Mouse (Mus musculus): ENCODE measurements around the gene Fbln7.

The Fbln7 gene

DNA sequence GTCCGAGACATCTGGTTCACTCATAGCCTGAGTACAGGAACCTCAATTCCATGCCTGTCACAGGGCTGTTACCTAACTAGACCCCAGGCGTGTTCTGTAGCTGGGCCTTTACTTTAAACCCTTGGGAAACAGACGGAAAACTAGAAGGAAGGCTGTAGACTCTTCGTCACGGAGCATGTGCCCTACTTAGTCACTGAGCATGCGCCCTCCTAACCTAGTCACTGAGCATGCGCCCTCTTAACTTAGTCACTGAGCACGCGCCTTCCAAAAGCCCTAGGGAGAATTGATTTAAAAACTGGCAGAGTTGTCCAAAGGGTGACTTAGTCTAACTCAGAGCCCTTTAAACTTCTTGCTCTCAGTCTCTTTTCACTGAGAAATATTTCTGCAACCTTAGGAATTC lies at the start of gene Fbln7:
Fbln7 (plus strand) TSS at position 346 of the 400 bp plus-strand sequence.
- DNase-seq (ENCODE audit: low spot score in 2 of 2), result no peak

DNA sequence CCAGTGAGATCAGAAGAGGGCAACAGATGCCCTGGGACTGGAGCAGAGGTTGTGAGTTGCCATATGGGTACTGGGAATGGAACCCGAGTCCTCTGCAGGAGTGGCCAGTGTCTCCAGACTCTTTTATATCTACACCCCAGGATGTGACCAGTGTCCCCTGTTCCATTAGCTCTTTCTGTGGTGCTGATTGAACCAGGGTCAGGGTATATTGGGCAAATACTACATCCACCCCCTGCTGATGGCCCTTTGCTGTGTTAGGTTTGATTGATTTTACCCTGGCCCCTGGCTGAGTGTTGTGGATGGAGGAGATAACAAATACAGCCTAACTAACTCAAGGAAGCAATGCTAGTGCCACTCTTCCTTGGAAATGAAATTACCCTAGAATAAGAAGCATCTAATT lies 46.5 kb upstream of the Fbln7 start:
- DNase-seq (ENCODE audit: low spot score in 2 of 2), result peak in 1 of 2 experiments; percentile 28

DNA sequence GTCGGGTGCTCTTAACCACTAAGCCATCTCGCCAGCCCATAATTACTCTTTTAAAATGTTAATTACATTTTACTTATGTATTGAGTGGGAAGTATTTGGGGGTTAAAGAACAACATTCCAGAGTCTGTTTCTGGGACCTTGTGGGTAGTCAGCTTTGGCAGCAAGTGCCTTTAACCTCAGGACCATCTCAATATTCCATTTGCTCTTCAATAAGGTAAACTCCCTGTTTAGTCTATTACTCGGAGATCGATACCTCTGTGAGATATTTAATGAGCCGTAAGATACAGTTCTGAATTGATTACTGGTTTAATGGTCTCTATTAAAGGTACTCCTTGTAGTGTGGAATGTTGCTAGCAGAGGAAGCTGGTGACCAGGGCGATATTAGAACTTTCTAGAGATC lies 45.9 kb upstream of the Fbln7 start:
- DNase-seq (ENCODE audit: low spot score in 2 of 2), result no peak

DNA sequence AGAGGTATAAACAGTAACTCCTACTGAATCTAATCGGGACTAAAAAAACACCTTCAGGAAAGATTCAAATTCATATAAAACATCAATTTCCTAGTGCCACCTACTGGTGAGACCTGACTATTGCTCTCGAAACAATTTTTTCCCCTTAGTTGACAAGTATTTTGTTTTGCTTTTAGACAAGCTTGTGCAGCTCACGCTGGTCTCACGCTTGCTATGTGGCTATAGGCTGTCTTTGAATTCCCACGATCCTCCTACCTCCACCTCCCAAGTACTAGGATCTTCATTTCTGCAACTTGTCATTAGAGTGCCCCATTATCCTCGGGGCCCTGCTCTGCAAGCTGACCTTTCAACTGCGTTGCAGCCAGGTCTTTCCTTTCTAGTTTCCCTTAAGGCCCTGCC lies 45.4 kb upstream of the Fbln7 start:
- peak in 1 of 2 experiments; percentile 79 for DNase-seq (ENCODE audit: low spot score in 2 of 2)

DNA sequence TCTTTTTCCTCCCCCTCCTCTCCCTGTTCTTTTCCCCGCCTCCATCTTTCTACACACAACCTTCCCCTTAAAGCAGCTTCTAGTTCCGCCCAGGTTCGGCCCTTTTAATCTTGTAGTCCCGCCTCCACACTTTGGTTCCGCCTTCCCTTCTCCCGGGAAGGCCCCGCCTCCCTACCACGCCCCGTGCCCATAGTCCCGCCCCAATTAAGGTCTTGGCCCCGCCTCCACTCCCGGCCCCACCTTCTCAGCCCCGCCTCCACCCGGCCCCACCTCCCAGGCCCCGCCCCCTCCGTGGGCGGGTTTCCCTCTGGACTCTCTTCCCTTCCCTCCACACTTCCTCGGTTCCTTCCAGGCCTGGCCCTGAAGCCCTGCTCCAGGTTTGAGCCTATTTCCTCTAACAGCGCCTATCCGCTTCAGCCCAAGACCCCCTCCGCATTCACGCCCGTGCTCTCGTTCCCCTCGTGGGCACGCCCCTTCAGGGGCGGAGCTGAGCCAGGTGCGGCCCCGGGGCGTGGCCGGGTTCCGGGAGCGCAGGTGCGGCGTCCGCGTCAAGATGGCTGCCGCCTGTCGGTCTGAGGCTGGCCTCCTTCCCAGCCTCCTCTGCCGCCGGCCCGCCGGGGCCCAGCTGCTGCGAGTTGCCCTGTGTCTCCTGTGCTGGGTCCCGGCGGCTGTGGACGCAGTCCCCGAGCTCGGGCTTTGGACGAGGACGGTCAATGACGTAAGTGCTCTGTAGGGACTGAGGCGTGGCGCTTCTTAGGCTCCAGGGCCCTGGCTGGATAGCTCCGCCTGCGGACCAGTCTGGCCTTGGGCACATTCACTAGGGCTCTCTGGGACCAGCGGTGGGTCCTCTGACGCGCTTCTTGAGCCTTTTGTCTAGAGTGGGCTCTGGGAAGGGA lies 44.7 kb upstream of the Fbln7 start, which contains the start of gene Tmem87b:
Tmem87b (plus strand) TSS at position 333 of the 896 bp plus-strand sequence.
- DNase-seq (ENCODE audit: low spot score in 2 of 2), result peak; percentile 97 to 98

DNA sequence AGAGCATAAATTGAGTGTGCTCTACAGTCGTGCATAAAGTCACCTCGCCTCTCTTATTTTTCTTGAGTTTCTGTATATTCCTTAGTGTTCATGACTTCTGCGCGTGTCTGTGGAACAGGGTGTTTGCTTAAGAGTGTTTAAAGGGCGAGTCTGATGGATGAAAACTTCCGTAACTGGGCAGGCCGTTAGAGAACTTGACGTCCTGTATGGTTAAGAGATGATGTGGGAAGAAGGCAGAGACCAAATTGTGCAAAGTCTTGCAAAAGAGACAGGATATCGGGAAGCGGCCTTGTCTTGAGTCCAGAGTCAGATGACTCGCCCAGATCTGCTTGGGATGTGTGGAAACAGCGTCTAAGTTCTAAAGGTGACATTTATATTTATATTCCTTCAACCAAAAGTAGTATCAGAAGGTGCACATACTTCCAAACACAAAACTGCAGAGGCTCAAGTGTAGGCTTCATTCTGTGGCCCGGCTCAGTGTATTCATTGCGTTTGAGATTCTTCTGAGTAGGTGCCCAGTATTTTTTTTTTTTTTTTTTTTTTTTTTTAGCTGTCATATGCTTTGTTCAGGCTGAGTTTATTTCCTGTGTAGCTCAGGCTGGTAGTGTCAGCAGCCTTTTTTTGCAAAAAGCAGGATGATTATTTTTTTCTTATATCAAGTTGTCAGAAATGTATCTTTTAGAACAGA lies 43.7 kb upstream of the Fbln7 start:
- DNase-seq (ENCODE audit: low spot score in 2 of 2), result peak in 1 of 2 experiments; percentile 31

DNA sequence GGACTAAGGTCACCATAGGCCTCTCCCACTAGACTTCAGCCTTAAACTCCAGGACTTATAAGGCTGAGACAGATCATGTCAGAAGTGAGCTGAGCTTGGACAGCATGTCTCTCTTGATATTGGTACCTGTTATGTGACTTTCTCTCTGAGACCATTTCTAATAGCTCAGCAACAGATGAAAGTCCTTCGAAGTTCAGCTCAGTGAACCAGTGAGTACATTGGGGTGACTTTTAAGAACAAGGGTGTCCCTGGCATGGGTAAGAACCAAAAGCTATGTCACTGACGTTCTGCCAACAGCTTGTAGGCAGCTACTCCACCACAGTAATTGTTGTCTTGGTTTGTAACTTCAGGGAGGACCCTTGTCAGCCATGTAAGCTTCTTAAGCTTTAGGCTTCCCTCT lies 42.1 kb upstream of the Fbln7 start:
- no peak for DNase-seq (ENCODE audit: low spot score in 2 of 2)

DNA sequence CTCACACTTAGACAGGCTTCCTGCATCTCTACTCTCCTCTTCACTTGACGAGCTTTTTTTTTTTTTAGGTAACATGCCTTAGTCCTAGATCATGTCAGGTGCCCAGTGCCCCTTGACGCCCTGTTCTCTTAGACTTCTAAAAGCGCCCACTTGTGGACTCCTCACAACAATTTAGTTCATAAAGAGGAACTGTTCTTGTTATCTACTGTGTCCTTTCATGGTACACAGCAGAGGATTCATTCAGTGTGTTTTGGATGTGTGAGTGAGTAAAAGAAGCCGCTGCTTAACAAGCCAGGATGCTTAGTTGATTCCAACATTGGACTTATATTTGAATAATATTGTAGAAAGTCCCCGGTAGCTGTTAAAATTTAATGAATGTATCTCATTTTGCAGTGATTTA lies 38.9 kb upstream of the Fbln7 start:
- DNase-seq (ENCODE audit: low spot score in 2 of 2), result no peak

DNA sequence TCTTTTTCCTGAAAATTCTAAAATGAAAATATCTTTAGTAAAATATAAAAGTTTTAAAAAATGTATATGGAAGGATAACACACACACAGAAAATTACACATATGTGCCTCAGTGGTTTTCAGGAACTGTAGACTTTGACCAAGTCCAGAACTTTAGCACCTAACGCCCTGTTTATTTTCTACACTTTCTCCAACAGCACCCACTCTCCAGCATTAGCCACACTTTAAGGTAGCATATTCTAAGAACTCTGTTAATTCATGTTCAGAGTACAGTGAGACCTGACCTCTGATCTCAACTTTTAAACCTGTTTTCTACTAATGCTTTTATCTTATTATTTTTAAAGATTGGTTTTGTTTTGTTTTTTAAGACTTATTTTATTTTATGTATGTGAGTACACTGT lies 35.0 kb upstream of the Fbln7 start:
- DNase-seq (ENCODE audit: low spot score in 2 of 2), result no peak

DNA sequence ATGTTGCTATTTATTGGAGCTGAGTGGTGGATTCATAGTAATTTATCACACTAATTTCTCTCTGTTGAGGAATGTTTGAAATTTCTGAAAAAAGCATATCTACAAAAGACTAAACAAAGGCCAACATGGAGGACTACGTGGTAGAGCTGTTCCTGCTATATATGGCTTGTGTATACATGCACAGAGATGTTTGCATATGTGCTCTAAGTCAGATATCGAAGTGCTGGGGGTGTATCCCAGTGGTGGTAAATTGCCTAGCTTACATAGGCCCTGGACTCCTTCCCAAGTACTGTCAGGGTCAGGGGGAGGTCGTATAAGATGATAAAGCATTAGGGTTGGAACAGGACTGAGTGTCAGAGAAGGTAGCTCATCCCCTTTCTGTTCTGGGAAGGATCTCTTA lies 30.2 kb upstream of the Fbln7 start:
- DNase-seq (ENCODE audit: low spot score in 2 of 2), result no peak

DNA sequence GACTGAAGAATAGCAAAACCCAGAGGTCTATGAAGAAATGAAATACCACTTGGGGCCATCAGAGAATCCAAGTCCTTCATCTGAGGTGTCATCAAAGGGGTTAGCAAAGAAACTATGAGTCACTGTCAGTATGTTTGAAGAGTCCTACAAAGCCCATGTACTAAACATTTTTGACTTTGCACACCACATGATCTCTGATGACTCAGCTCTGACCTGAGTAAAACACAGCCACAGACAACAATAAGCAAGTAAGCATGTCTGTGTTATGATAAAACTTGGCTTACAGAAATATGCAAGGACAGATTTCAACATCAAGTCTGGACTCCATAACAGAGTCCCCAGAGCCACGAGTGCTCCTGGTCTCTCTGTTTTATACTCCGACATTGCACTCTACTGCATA lies 29.7 kb upstream of the Fbln7 start:
- DNase-seq (ENCODE audit: low spot score in 2 of 2), result no peak

DNA sequence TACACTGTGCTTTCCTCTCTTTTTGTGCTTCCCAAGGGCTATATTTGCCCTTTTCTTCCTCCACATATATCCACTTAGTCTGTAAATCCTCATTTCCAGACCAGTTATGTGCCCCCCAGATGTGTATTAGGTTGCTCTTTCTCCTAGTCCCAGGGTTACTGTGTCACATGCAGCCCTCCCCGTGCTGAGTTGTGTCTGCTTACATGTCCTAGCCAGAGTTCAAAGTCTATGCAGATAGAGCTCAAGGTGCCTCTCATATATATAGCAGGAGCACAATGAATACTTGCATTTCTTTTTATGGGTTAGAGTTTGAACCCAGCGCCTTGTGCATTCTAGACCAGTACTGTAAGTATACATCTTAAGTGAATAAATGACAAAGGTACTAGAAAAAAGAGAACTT lies 29.3 kb upstream of the Fbln7 start:
- no peak for DNase-seq (ENCODE audit: low spot score in 2 of 2)

DNA sequence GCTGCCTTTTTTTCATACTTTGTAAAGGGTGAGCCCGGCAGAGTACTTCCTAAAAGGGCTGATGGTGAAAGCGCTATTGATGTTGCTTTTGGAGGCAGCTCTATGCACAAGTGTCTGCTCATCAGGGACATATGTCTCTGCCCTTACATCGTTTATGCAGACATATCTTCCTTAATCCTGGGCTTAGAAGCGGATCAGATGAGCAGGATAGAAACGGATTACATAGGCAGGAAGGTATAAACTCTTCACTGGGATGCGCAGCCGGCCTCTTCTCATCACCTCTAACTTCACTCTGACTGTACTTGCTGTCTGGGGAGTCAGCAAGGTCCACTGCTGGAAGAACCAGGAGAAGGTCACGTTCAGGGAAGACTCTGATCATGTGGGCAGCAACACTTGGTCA lies 25.2 kb upstream of the Fbln7 start:
- DNase-seq (ENCODE audit: low spot score in 2 of 2), result no peak

DNA sequence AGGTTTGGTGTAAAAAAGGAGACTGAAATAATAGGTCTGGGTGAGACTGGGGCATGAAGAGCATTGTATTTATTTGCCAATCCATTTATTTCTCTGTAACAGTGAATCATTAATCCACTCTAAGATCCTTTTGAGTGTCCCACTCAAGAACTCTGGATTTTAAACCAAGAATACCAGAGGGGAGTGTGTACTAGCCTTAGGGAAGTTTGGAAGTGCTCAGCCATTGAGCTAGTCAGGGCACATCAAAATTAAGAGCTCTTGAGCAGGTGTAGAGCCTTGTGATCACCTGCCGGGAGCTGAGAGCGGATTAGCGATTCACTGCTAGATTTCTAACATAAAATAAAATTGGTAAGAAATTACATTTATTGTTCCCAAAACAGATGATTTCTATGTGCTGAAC lies 24.2 kb upstream of the Fbln7 start:
- no peak for DNase-seq (ENCODE audit: low spot score in 2 of 2)

DNA sequence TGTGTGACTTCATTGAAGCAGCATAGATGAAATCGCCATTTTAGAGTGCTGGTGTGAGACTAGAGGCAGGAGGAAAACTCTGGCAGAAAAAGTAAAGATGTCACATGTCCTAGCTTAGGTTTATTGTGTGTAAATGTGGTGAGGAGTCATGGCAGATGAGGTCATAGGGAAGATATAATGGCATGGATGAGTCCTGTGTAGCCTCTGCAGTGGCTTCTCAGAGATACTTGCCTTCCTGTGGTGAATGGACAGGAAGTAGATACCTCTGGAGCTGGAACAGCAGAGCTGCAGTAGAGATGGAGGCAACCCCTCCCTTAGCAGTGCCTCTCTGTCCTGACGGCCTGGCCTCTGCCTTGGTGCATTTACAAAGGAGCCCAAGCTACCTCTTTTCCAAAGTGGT lies 23.3 kb upstream of the Fbln7 start:
- DNase-seq (ENCODE audit: low spot score in 2 of 2), result no peak

DNA sequence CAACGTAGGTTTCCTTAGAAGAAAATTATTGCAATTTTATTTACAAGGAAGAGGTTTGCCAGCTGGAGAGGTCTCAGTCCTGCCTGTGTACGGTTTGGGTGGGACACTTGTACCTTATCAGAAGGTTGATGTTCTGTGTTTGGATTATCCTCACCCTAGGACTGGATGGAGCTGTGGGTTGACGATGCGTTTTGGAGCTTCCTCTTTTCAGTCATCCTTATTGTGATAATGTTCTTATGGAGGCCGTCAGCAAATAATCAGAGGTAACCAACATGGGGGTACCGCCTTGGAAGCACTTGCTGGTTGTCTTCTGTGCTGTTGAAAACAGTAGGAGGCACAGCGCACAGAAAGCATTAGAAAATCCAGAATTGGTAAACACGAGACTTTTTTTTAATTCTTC lies 20.3 kb upstream of the Fbln7 start:
- no peak for DNase-seq (ENCODE audit: low spot score in 2 of 2)

DNA sequence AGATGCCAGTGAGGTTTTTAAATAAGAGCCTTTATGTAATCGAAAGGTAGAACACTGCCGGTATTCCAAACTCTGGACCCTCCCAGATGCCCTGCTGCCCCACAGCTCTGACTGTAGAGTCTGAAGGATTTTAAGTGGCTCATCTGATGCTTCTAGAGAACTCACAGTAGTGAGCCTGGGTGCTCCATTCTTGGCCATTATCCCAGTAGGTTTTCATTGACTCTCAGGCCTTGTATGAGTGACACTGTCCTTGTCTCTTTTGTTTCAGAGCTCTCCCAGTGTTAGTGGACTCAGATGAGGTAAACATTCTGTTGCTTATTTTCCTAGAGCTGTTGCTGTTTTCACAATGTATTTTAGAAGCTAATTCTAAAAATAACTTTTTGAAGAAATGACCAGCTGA lies 12.7 kb upstream of the Fbln7 start:
- no peak for DNase-seq (ENCODE audit: low spot score in 2 of 2)

DNA sequence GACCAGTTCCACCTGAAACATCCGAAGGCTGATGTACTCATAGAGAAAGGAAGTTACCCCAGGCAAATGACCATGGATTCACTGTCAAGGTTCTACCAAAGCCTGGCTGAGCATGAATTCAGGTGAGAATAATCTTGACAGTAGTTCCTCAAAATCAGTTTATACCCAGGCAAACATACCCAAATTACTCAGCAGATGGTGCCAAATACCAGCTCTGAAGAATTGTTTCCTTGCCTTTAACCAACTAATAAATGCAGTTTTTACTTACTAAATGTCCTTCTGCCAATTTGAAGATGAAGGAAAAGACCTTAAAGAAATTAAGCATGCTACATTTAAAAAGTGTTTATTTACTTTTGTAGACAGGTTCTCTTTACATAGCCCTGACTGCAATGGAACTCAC lies 6.1 kb upstream of the Fbln7 start:
- DNase-seq (ENCODE audit: low spot score in 2 of 2), result no peak

DNA sequence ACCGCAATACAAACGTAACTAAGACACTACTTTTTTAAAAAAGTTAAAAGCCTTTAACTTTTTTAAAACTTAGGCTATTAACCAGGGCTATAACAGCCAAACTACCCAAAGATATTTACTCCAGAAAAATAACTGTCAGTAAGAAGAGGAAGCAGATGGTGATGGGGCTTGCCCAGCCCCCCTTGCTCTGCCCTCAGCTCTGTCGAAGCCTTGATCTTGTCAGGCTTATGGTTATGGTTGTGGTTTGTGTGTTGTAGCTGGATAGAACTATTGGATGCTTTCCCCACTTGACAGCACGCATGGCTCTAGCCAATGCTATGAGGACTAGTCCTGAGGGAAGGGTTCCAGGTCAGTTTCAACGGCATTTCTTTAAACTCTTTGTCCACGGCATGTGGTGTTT lies 3.8 kb upstream of the Fbln7 start:
- no peak for DNase-seq (ENCODE audit: low spot score in 2 of 2)

DNA sequence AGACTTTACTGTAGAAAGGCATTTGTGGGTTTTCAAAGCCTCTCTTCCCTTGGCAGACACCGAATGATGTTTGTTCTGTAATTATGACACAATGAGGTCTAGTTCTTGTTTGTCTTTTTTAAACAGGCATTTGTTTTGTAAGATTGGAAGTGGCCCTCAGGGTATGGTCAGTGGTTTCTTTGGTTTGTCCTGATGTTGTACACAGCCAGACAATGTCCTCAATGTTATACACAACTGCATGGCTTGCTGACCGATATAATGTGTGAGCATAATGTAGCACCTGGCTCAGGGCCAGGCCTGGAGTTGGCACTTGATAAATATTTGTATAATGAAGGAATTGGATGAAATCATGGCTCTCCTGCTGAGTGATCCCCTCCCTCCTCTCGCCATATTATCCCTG lies 2.9 kb upstream of the Fbln7 start:
- DNase-seq (ENCODE audit: low spot score in 2 of 2), result no peak

DNA sequence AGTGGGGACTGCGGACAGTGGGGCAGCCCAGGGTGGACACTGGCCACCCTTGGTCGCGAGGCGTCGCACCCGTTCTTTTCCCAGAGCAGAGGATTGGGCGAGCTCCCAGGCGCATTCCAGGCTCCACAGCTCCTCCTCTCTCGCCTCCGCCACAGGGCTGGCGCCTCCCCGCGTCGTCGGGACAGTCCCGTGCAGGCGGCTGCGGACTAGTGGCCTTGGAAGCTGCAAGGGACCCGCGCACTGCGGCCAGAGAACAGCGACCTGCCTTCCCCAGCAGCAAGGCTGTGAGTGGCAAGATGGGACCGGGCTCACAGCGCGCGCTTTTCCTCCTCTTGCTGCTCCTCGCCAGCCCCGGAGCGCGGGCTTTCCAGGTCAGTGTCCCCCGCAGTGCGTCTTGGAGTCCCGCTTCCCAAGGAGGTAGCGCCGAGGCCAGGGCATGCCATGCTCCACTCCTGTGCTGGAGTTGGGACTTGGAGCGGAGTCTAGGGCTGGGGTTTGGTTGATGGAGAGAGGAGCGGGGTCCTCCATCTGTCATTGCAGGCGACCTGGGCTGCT lies 1.1 kb downstream of the Fbln7 start:
- peak; percentile 55 to 72 for DNase-seq (ENCODE audit: low spot score in 2 of 2)

DNA sequence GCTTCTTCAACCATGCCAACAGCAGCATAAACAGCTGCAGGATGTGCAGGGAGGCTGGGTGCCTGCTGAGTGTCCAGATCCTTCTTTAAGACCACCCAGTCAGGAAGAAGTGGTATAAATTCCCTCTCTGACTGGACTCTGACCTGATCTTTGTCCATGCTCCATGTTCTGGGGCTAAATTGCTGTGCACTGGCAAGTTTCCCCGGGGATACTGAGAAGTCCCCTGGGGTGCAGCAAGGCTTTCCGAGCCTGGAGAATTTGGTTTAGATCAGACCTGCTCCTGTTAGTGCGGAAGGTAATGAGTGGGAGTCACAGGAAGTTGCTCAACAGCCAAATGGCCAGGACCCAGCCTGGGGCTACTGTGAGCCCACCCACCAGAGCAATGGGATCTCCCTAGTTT lies 2.3 kb downstream of the Fbln7 start:
- no peak for DNase-seq (ENCODE audit: low spot score in 2 of 2)

DNA sequence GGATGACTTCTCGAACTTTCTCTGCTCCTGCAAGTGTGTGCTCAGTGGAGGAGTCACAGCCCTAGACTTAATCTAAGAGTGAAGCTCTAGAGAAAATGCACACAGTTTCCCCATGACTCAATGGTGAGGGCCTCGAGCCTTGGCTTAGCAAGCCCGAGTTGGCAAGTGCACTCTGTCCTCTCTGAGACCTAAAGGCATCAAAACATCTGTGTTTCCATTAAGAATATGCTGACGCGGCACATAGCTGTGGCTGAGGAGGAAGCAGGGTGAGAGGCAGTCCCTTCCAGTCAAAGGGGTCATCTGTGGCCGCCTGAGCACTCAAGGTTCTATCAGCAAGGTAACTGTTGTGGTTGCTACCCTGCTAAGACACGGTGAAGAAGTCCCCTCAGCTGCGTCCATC lies 8.9 kb downstream of the Fbln7 start:
- no peak for DNase-seq (ENCODE audit: low spot score in 2 of 2)
